Mouse (Mus musculus): Measurements from ENCODE around the gene Abca1.

Abca1 gene

GRCm38 (mm10) chr4:53186141-53186540 is 26.4 kb upstream of the Abca1 start:
- H3K27me3 ChIP-seq (ENCODE audit: insufficient read depth, low read length) = no peaks in the 10 kb centered on the region
- peaks cover 10% of the 10 kb centered on the region for H3K9me3 ChIP-seq (ENCODE audit: low read length)
- TF ChIP-seq POU5F1 (IDR thresholded peaks at IDR 0.05; ENCODE audit: borderline replicate concordance, low read length) (no peak), NANOG (IDR thresholded peaks at IDR 0.05; ENCODE audit: borderline replicate concordance, low read length) (no peak), CTCF (conservative IDR thresholded peaks at IDR 0.05; ENCODE audit: low read length) (no peak)
- H3K4me3 ChIP-seq (replicated peaks; ENCODE audit: low read length) = no peak overlapping the region
- peaks cover 17% of the 10 kb centered on the region for H3K4me1 ChIP-seq (replicated peaks; ENCODE audit: low read depth, low read length)
- no peaks in the 10 kb centered on the region for H3K36me3 ChIP-seq (ENCODE audit: insufficient read depth, low read length)

- no peak for TF ChIP-seq POU5F1 (IDR thresholded peaks at IDR 0.05; ENCODE audit: borderline replicate concordance, low read length)
- TF ChIP-seq CTCF (conservative IDR thresholded peaks at IDR 0.05; ENCODE audit: low read length) = no peak
- TF ChIP-seq NANOG (IDR thresholded peaks at IDR 0.05; ENCODE audit: borderline replicate concordance, low read length) = no peak
- H3K4me3 ChIP-seq (replicated peaks; ENCODE audit: low read length) = no peak overlapping the region
Measured at GRCm38 (mm10) chr4:53181479-53181878, 21.8 kb upstream of the Abca1 start.

DNA sequence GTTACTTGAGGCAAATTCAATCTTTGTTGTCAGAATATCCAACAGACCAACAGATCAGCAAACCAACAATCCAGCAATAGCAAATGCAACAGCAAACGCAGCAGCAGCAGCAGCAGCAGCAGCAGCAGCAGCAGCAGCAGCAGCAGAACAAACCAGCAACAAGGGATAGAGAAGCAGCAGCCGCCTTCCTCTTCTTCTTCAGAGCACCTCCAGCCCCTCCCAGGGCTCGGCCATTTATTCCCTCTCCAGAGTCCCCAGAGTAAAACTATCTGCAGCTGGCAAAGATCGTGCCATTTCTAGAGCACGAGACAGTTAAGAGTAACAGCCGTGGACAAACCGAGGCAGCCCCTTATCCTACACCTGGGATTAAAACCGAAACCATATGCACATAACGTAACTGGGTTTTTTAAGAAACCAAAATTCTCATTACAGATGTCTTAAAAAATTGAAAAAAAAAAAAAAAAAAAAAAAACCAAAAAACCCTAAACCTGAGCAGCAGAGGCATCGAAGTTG is 19.7 kb upstream of the Abca1 start:
- TF ChIP-seq CTCF (conservative IDR thresholded peaks at IDR 0.05; ENCODE audit: low read length) (no peak), NANOG (IDR thresholded peaks at IDR 0.05; ENCODE audit: borderline replicate concordance, low read length) (no peak), POU5F1 (IDR thresholded peaks at IDR 0.05; ENCODE audit: borderline replicate concordance, low read length) (no peak)
- Histone ChIP-seq H3K4me1 (replicated peaks; ENCODE audit: low read depth, low read length) (no peaks in the 10 kb centered on the region), H3K4me3 (replicated peaks; ENCODE audit: low read length) (no peak overlapping the region), H3K9me3 (ENCODE audit: low read length) (peaks cover 9% of the 10 kb centered on the region), H3K27me3 (ENCODE audit: insufficient read depth, low read length) (peaks cover 7% of the 10 kb centered on the region), H3K36me3 (ENCODE audit: insufficient read depth, low read length) (no peaks in the 10 kb centered on the region)

More at GRCm38 (mm10) chr4:53181479-53181878, 21.8 kb upstream of the Abca1 start:
- peaks cover 3% of the 10 kb centered on the region for H3K27me3 ChIP-seq (ENCODE audit: insufficient read depth, low read length)
- H3K9me3 ChIP-seq (ENCODE audit: low read length) = peaks cover 10% of the 10 kb centered on the region
- H3K4me1 ChIP-seq (replicated peaks; ENCODE audit: low read depth, low read length) = no peaks in the 10 kb centered on the region; the same call in 1 of the 2 replicates
- no peaks in the 10 kb centered on the region for H3K36me3 ChIP-seq (ENCODE audit: insufficient read depth, low read length)

DNA sequence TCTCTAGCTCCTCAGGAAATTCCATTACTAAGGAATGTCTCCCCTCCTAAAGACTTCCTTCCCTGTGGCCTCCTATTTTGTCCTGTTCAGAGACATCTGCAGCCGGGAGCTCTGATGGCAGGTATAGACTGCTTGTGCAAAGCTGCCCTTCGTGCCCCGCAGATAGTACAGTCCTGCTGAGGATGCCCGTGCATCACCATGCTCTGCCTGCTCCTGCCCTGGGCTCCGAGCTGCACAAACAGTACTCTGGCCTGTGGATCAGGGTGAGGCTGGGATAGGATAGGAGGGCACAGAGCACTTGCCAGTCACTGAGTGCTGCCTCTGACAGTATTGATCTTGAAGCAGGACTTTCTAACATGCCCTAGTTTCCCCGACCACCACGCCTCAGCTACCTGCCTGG is 18.8 kb upstream of the Abca1 start:
- H3K27me3 ChIP-seq (ENCODE audit: insufficient read depth, low read length) = peaks cover 10% of the 10 kb centered on the region
- peaks cover under 1% of the 10 kb centered on the region for H3K9me3 ChIP-seq (ENCODE audit: low read length)
- no peak for TF ChIP-seq CTCF (conservative IDR thresholded peaks at IDR 0.05; ENCODE audit: low read length)
- TF ChIP-seq NANOG (IDR thresholded peaks at IDR 0.05; ENCODE audit: borderline replicate concordance, low read length) = no peak
- no peak for TF ChIP-seq POU5F1 (IDR thresholded peaks at IDR 0.05; ENCODE audit: borderline replicate concordance, low read length)
- no peaks in the 10 kb centered on the region for H3K4me1 ChIP-seq (replicated peaks; ENCODE audit: low read depth, low read length)
- H3K36me3 ChIP-seq (ENCODE audit: insufficient read depth, low read length) = no peaks in the 10 kb centered on the region
- H3K4me3 ChIP-seq (replicated peaks; ENCODE audit: low read length) = no peak overlapping the region

GRCm38 (mm10) chr4:53177696-53178095 is 18.0 kb upstream of the Abca1 start:
- no peaks in the 10 kb centered on the region for H3K4me1 ChIP-seq (replicated peaks; ENCODE audit: low read depth, low read length)
- no peak overlapping the region for H3K4me3 ChIP-seq (replicated peaks; ENCODE audit: low read length)
- H3K36me3 ChIP-seq (ENCODE audit: insufficient read depth, low read length) = no peaks in the 10 kb centered on the region
- TF ChIP-seq NANOG (IDR thresholded peaks at IDR 0.05; ENCODE audit: borderline replicate concordance, low read length) (no peak), POU5F1 (IDR thresholded peaks at IDR 0.05; ENCODE audit: borderline replicate concordance, low read length) (no peak), CTCF (conservative IDR thresholded peaks at IDR 0.05; ENCODE audit: low read length) (no peak)
- H3K27me3 ChIP-seq (ENCODE audit: insufficient read depth, low read length) = peaks cover 10% of the 10 kb centered on the region
- no peaks in the 10 kb centered on the region for H3K9me3 ChIP-seq (ENCODE audit: low read length)

GRCm38 (mm10) chr4:53174906-53175305 is 15.2 kb upstream of the Abca1 start:
- Histone ChIP-seq H3K27me3 (ENCODE audit: insufficient read depth, low read length) (peaks cover 10% of the 10 kb centered on the region), H3K4me3 (replicated peaks; ENCODE audit: low read length) (no peak overlapping the region), H3K4me1 (replicated peaks; ENCODE audit: low read depth, low read length) (no peaks in the 10 kb centered on the region), H3K9me3 (ENCODE audit: low read length) (no peaks in the 10 kb centered on the region), H3K36me3 (ENCODE audit: insufficient read depth, low read length) (no peaks in the 10 kb centered on the region)
- TF ChIP-seq NANOG (IDR thresholded peaks at IDR 0.05; ENCODE audit: borderline replicate concordance, low read length) = no peak
- TF ChIP-seq POU5F1 (IDR thresholded peaks at IDR 0.05; ENCODE audit: borderline replicate concordance, low read length) = no peak
- no peak for TF ChIP-seq CTCF (conservative IDR thresholded peaks at IDR 0.05; ENCODE audit: low read length)

DNA sequence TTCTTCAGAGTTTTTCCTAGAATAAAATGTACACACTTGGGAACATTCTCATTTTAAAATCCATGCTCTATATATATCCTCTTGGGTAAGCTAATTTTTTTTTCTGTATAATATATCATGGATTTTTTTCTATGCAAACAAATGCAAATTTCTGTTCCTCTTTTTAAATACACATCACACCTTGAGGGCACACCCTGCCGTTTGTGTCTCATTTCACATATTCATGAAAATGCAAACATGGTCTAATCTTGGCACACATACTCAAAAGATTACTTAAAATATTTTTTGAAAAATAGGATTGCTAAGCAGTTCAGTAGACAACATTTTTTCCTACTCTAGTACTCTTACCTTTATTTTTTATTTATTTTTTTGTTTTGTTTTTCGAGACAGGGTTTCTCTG is 10.7 kb upstream of the Abca1 start:
- Histone ChIP-seq H3K4me3 (replicated peaks; ENCODE audit: low read length) (no peak overlapping the region), H3K4me1 (replicated peaks; ENCODE audit: low read depth, low read length) (peaks cover 14% of the 10 kb centered on the region), H3K9me3 (ENCODE audit: low read length) (no peaks in the 10 kb centered on the region), H3K27me3 (ENCODE audit: insufficient read depth, low read length) (0 out of 2 replicates have a peak, but pooled peaks cover 3% of the 10 kb centered on the region), H3K36me3 (ENCODE audit: insufficient read depth, low read length) (no peaks in the 10 kb centered on the region)
- TF ChIP-seq POU5F1 (IDR thresholded peaks at IDR 0.05; ENCODE audit: borderline replicate concordance, low read length) (no peak), CTCF (conservative IDR thresholded peaks at IDR 0.05; ENCODE audit: low read length) (no peak), NANOG (IDR thresholded peaks at IDR 0.05; ENCODE audit: borderline replicate concordance, low read length) (no peak)

DNA sequence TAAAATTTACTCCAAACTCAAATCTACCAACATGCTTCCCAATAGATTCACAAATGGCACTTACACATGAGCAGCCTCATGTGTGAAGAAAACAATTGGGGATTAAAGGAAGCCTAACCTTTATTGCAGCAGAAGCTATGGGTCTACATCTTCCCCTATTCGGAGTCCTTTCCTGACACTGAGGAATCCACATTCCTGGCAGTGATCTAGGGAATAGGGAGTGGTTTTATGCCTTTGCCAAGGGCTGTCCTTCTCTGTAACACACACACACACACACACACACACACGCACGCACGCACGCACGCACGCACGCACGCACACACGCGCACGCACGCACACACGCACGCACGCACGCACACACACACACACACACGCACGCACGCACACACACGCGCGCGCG is 5.5 kb upstream of the Abca1 start:
- peaks cover 5% of the 10 kb centered on the region; the same call in 1 of the 2 replicates for H3K27me3 ChIP-seq (ENCODE audit: insufficient read depth, low read length)
- no peaks in the 10 kb centered on the region for H3K9me3 ChIP-seq (ENCODE audit: low read length)
- H3K4me1 ChIP-seq (replicated peaks; ENCODE audit: low read depth, low read length) = peaks cover 22% of the 10 kb centered on the region
- H3K36me3 ChIP-seq (ENCODE audit: insufficient read depth, low read length) = no peaks in the 10 kb centered on the region
- H3K4me3 ChIP-seq (replicated peaks; ENCODE audit: low read length) = peak overlapping the region; percentile 46; the same call in 1 of the 2 replicates
- no peak for TF ChIP-seq NANOG (IDR thresholded peaks at IDR 0.05; ENCODE audit: borderline replicate concordance, low read length)
- TF ChIP-seq CTCF (conservative IDR thresholded peaks at IDR 0.05; ENCODE audit: low read length) = no peak
- no peak for TF ChIP-seq POU5F1 (IDR thresholded peaks at IDR 0.05; ENCODE audit: borderline replicate concordance, low read length)

- H3K27me3 ChIP-seq (ENCODE audit: insufficient read depth, low read length) = peaks cover 14% of the 10 kb centered on the region
- no peak for TF ChIP-seq CTCF (conservative IDR thresholded peaks at IDR 0.05; ENCODE audit: low read length)
- no peak for TF ChIP-seq POU5F1 (IDR thresholded peaks at IDR 0.05; ENCODE audit: borderline replicate concordance, low read length)
- TF ChIP-seq NANOG (IDR thresholded peaks at IDR 0.05; ENCODE audit: borderline replicate concordance, low read length) = no peak
Measured at GRCm38 (mm10) chr4:53159176-53159575, 519 bp downstream of the Abca1 start.

More at GRCm38 (mm10) chr4:53159176-53159575, 519 bp downstream of the Abca1 start:
- Histone ChIP-seq H3K4me3 (replicated peaks; ENCODE audit: low read length) (peak overlapping the region; percentile 84), H3K36me3 (ENCODE audit: insufficient read depth, low read length) (no peaks in the 10 kb centered on the region), H3K4me1 (replicated peaks; ENCODE audit: low read depth, low read length) (peaks cover 27% of the 10 kb centered on the region), H3K9me3 (ENCODE audit: low read length) (no peaks in the 10 kb centered on the region)

Data from E14TG2a.4 (cell line).